Mouse (Mus musculus): ENCODE measurements around the gene Ccdc91. TPM values are rescaled to one million over a fixed set of nuclear protein-coding genes. Genes with fewer than 3 reads are reported as not detected.

Gene Ccdc91
- polyA plus RNA-seq, 1 experiment from 2014 or later, result 27.0 TPM

DNA sequence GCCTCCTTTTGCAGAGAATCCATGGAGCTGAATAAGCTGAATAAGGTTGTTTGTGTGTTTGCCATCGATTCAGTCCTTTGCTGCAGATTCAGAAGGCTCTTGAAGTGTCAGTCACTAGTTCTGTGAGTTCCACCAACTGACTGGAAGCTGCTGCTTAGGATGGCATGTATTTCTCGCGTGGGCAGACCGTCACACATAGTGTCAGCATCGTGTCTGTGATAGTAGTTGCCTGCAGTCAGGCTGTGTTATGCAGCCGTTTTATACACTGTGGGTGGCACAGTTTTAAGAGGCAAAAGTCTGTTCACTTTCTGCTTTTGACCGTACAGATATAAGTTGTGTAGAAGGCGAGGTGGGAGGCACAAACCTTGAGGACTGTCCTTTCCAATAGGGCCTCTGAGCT is 42.3 kb downstream of the Ccdc91 start:
- no peak for DNase-seq (ENCODE audit: low spot score)
- Histone ChIP-seq H3K4me3 (no peak overlapping the region), H3K4me1 (no peaks in the 10 kb centered on the region), H3K36me3 (replicated peaks) (peaks cover 4% of the 10 kb centered on the region; the same call in 1 of the 2 replicates), H3K27me3 (replicated peaks; ENCODE audit: low read depth, poor library complexity, severe bottlenecking) (no peaks in the 10 kb centered on the region), H3K9me3 (no peaks in the 10 kb centered on the region), H3K27ac (replicated peaks) (no peak overlapping the region)
- 88% methylated on average over 8 of the region's 8 CpGs for WGBS

DNA sequence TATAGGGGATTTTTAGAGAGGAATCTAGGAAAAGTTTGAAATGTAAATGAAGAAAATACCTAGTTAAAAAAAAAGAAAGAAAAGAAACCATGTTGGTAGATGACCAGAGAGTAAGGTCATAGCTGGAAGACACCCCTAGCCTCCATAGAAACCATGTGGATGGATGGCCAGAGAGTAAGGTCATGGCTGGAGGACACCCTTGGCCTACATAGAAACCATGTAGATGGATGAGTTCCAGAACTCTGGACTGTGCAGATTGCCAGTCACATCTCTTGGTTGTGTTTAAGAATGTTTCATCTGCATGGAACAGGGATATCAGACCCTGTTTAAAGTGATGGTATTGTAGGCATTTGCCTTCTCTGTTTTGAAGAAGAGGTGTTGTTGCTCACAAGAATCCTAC is 49.6 kb downstream of the Ccdc91 start:
- DNase-seq (ENCODE audit: low spot score), result no peak
- Histone ChIP-seq H3K27me3 (replicated peaks; ENCODE audit: low read depth, poor library complexity, severe bottlenecking) (no peaks in the 10 kb centered on the region), H3K27ac (replicated peaks) (no peak overlapping the region), H3K4me1 (no peaks in the 10 kb centered on the region), H3K9me3 (no peaks in the 10 kb centered on the region), H3K4me3 (no peak overlapping the region), H3K36me3 (replicated peaks) (no peaks in the 10 kb centered on the region)

- Histone ChIP-seq H3K4me3 (no peak overlapping the region), H3K36me3 (replicated peaks) (no peaks in the 10 kb centered on the region), H3K9me3 (no peaks in the 10 kb centered on the region), H3K27ac (replicated peaks) (no peak overlapping the region), H3K27me3 (replicated peaks; ENCODE audit: low read depth, poor library complexity, severe bottlenecking) (no peaks in the 10 kb centered on the region), H3K4me1 (no peaks in the 10 kb centered on the region)
- 96% methylated on average over 5 of the region's 5 CpGs for WGBS
- DNase-seq (ENCODE audit: low spot score), result no peak
These were observed 59.3 kb downstream of the Ccdc91 start for GRCm38 (mm10) chr6:147534971-147535370.

GRCm38 (mm10) chr6:147538236-147538635 is 62.6 kb downstream of the Ccdc91 start:
- Histone ChIP-seq H3K27ac (replicated peaks) (no peak overlapping the region), H3K9me3 (no peaks in the 10 kb centered on the region), H3K4me1 (no peaks in the 10 kb centered on the region), H3K27me3 (replicated peaks; ENCODE audit: low read depth, poor library complexity, severe bottlenecking) (no peaks in the 10 kb centered on the region), H3K4me3 (no peak overlapping the region), H3K36me3 (replicated peaks) (no peaks in the 10 kb centered on the region)
- no peak for DNase-seq (ENCODE audit: low spot score)
- WGBS, result 84% methylated on average over 5 of the region's 5 CpGs

GRCm38 (mm10) chr6:147539056-147539600 is 63.5 kb downstream of the Ccdc91 start:
- Histone ChIP-seq H3K4me1 (no peaks in the 10 kb centered on the region), H3K4me3 (no peak overlapping the region), H3K27ac (replicated peaks) (no peak overlapping the region), H3K36me3 (replicated peaks) (no peaks in the 10 kb centered on the region), H3K27me3 (replicated peaks; ENCODE audit: low read depth, poor library complexity, severe bottlenecking) (no peaks in the 10 kb centered on the region), H3K9me3 (no peaks in the 10 kb centered on the region)
- 89% methylated on average over 7 of the region's 7 CpGs for WGBS
- no peak for DNase-seq (ENCODE audit: low spot score)

DNA sequence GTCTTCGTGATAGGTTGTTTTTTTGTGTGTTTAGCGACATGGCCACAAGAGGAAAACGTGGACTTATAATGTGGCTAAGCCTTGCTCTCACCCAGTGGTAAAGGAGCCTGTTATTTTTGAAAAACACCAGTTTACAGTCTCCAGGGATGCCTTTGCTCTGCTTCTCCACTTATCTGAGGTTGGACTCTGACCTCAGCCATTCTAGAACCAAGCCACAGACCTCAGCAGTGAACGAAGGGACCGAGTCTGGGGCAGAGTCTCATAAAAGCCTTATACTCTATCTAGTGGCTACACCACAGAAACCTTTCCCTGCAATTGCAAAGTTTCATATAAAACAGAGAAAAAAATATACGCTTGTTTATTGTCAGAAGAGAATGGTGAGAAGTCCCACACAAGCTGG is 65.3 kb downstream of the Ccdc91 start:
- WGBS, result 89% methylated on average over 6 of the region's 6 CpGs
- H3K9me3 ChIP-seq, result no peaks in the 10 kb centered on the region
- no peak for DNase-seq (ENCODE audit: low spot score)

DNA sequence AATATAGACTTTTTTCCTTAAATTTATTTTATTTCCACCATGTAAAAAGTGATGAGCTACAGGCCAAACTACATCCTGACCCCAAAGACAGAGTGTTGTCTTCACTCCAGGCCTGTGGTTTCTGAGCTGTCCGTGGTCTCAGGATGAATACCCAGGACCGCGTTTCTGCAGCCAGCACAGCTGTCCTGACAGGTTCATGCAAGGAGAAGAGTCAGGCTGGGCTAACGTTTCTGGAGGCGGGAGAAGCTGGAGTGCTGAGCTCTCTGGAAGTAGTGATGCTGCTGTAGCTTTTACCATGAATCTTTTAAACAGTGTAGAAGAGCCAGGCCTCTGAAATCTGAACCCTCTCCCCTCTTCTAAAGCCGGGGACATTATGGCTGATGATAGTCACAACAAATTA is 80.0 kb downstream of the Ccdc91 start:
- H3K4me1 ChIP-seq, result no peaks in the 10 kb centered on the region
- 75% methylated on average over 6 of the region's 6 CpGs for WGBS
- no peak overlapping the region for H3K4me3 ChIP-seq
- no peaks in the 10 kb centered on the region for H3K9me3 ChIP-seq
- no peaks in the 10 kb centered on the region for H3K27me3 ChIP-seq (replicated peaks; ENCODE audit: low read depth, poor library complexity, severe bottlenecking)
- no peak for DNase-seq (ENCODE audit: low spot score)
- H3K27ac ChIP-seq (replicated peaks), result no peak overlapping the region
- no peaks in the 10 kb centered on the region for H3K36me3 ChIP-seq (replicated peaks)

More for the DNA sequence above, 65.3 kb downstream of the Ccdc91 start:
- no peaks in the 10 kb centered on the region for H3K4me1 ChIP-seq
- no peak overlapping the region for H3K4me3 ChIP-seq
- H3K36me3 ChIP-seq (replicated peaks), result no peaks in the 10 kb centered on the region
- H3K27ac ChIP-seq (replicated peaks), result no peak overlapping the region
- no peaks in the 10 kb centered on the region for H3K27me3 ChIP-seq (replicated peaks; ENCODE audit: low read depth, poor library complexity, severe bottlenecking)

GRCm38 (mm10) chr6:147559316-147559715 is 83.7 kb downstream of the Ccdc91 start:
- no peak for DNase-seq (ENCODE audit: low spot score)
- Histone ChIP-seq H3K36me3 (replicated peaks) (no peaks in the 10 kb centered on the region), H3K4me1 (no peaks in the 10 kb centered on the region), H3K9me3 (no peaks in the 10 kb centered on the region), H3K27ac (replicated peaks) (no peak overlapping the region), H3K27me3 (replicated peaks; ENCODE audit: low read depth, poor library complexity, severe bottlenecking) (no peaks in the 10 kb centered on the region), H3K4me3 (no peak overlapping the region)
- 84% methylated on average over 3 of the region's 3 CpGs for WGBS

GRCm38 (mm10) chr6:147560436-147560835 is 84.8 kb downstream of the Ccdc91 start:
- H3K36me3 ChIP-seq (replicated peaks), result 0 out of 2 replicates have a peak, but pooled peaks cover 6% of the 10 kb centered on the region
- H3K27me3 ChIP-seq (replicated peaks; ENCODE audit: low read depth, poor library complexity, severe bottlenecking), result no peaks in the 10 kb centered on the region
- H3K4me1 ChIP-seq, result no peaks in the 10 kb centered on the region
- no peak for DNase-seq (ENCODE audit: low spot score)
- H3K9me3 ChIP-seq, result no peaks in the 10 kb centered on the region
- H3K27ac ChIP-seq (replicated peaks), result no peak overlapping the region
- H3K4me3 ChIP-seq, result no peak overlapping the region

DNA sequence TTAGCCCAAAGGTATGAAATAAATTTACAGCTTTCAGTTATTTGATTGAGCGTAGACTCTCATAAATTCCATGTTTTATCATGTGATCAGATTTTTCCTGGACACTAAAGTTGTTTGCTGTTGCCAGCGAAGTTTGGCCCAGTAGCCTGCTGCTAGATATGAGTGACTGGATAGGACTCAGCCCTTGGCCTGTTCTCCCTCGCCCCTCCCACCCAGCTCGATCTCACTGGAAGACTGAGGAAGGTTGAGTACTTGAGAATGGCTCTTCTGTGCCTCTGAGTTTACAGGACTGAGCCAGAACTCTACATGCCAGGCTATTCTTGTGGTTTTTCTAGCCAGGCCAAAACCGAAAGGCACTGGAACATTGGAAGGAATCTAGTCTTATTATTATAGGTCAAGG is 93.6 kb downstream of the Ccdc91 start:
- DNase-seq (ENCODE audit: low spot score), result no peak
- H3K27ac ChIP-seq (replicated peaks), result no peak overlapping the region
- no peaks in the 10 kb centered on the region for H3K9me3 ChIP-seq
- no peak overlapping the region for H3K4me3 ChIP-seq
- H3K4me1 ChIP-seq, result peaks cover 6% of the 10 kb centered on the region
- no peaks in the 10 kb centered on the region for H3K27me3 ChIP-seq (replicated peaks; ENCODE audit: low read depth, poor library complexity, severe bottlenecking)
- 91% methylated on average over 5 of the region's 5 CpGs for WGBS
- 0 out of 2 replicates have a peak, but pooled peaks cover 8% of the 10 kb centered on the region for H3K36me3 ChIP-seq (replicated peaks)

GRCm38 (mm10) chr6:147573137-147573536 is 97.5 kb downstream of the Ccdc91 start:
- Histone ChIP-seq H3K27me3 (replicated peaks; ENCODE audit: low read depth, poor library complexity, severe bottlenecking) (no peaks in the 10 kb centered on the region), H3K4me1 (peaks cover 16% of the 10 kb centered on the region), H3K4me3 (no peak overlapping the region), H3K9me3 (no peaks in the 10 kb centered on the region), H3K36me3 (replicated peaks) (no peaks in the 10 kb centered on the region), H3K27ac (replicated peaks) (peak overlapping the region; percentile 44)
- DNase-seq (ENCODE audit: low spot score), result no peak
- WGBS, result 45% methylated on average over 4 of the region's 4 CpGs

- DNase-seq (ENCODE audit: low spot score), result no peak
- Histone ChIP-seq H3K36me3 (replicated peaks) (no peaks in the 10 kb centered on the region), H3K27me3 (replicated peaks; ENCODE audit: low read depth, poor library complexity, severe bottlenecking) (no peaks in the 10 kb centered on the region), H3K4me1 (peaks cover 16% of the 10 kb centered on the region), H3K4me3 (no peak overlapping the region), H3K9me3 (no peaks in the 10 kb centered on the region), H3K27ac (replicated peaks) (peak overlapping the region; percentile 59)
- 66% methylated on average over 5 of the region's 5 CpGs for WGBS
These were observed 99.0 kb downstream of the Ccdc91 start for GRCm38 (mm10) chr6:147574454-147575182.

DNA sequence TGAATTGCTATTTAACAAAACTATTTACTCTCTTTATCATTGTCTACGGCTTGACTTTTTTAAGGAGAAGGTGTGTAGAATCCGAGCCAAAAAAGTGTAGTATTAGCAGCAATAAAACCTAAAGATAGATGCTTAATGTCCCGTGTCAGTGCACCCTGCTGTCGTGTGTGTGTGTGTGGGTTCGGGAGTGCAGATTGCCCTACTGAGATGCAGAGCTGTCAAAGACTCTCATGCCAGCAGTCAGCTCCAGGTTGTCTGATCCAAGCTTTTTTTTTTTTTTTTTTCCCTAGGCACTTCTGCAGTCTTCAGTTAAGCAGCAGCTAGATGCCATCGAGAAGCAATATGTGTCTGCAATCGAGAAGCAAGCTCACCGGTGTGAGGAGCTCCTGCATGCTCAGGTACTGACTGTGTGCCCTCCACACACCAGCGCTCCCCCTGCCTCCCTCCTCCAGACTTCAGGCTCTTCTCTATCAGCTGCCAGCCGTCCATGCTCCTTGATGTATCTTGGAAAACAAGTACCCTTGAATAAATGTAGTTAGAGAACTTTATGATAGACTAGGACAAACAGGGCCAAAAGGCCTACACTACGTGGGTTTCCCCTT is 99.7 kb downstream of the Ccdc91 start:
- Histone ChIP-seq H3K4me3 (no peak overlapping the region), H3K27ac (replicated peaks) (no peak overlapping the region), H3K27me3 (replicated peaks; ENCODE audit: low read depth, poor library complexity, severe bottlenecking) (no peaks in the 10 kb centered on the region), H3K36me3 (replicated peaks) (no peaks in the 10 kb centered on the region), H3K4me1 (peaks cover 16% of the 10 kb centered on the region), H3K9me3 (no peaks in the 10 kb centered on the region)
- DNase-seq (ENCODE audit: low spot score), result no peak
- WGBS, result 75% methylated on average over 11 of the region's 11 CpGs

Measured in embryonic facial prominence, embryonic 10.5 days (tissue).